Mouse (Mus musculus): ENCODE data around the gene Ndufa6.

- TF ChIP-seq POLR2A (IDR thresholded peaks at IDR 0.05; ENCODE audit: low read depth, low read length) (peak; percentile 30), CTCF (conservative IDR thresholded peaks at IDR 0.05; ENCODE audit: insufficient read depth, insufficient read length, low read depth, low read length) (no peak)
These were observed 8.2 kb downstream of the Ndufa6 start for GRCm38 (mm10) chr15:82345820-82346470.

All from kidney, adult 2 months (tissue).